Mouse (Mus musculus) forebrain, embryonic 10.5 days (tissue): ENCODE results near the gene Zbed4. TPM values are rescaled to one million over a fixed set of nuclear protein-coding genes. Genes with fewer than 3 reads are reported as not detected.
"Not testable (repeated sequence)": the region's sequence is repeated elsewhere in the genome, so short reads cannot be mapped to it uniquely, and the experiment has no call there.

ENCODE experiments used
- DNase-seq: peaks from one replicate; pipeline ENCODE4 v3.0.0-alpha.2; 2017; ENCODE audit warnings: low spot score; ENCODE audit errors: extremely low spot score
- H3K27ac ChIP-seq: fragments of 300-500 bp; sonication (generic); 2 replicates; pipeline ENCODE4 v1.5.1; 2016; ENCODE audit warnings: mild to moderate bottlenecking
- H3K27me3 ChIP-seq: fragments of 300-500 bp; sonication (generic); 2 replicates; pipeline ENCODE4 v1.6.1; 2016; ENCODE audit warnings: mild to moderate bottlenecking; ENCODE audit not compliant: poor library complexity, severe bottlenecking
- H3K36me3 ChIP-seq: fragments of 300-500 bp; sonication (generic); replicated peaks from 2 replicates; pipeline ENCODE4 v1.6.1; 2016; ENCODE audit warnings: mild to moderate bottlenecking, moderate library complexity
- H3K4me1 ChIP-seq: fragments of 300-500 bp; sonication (generic); 2 replicates; pipeline ENCODE4 v1.6.1; 2016
- H3K4me3 ChIP-seq: fragments of 300-500 bp; sonication (generic); 2 replicates; pipeline ENCODE4 v1.5.1; 2016; ENCODE audit warnings: mild to moderate bottlenecking, moderate library complexity
- H3K9me3 ChIP-seq: fragments of 300-500 bp; sonication (generic); 2 replicates; pipeline ENCODE4 v1.6.1; 2016; ENCODE audit warnings: mild to moderate bottlenecking, moderate library complexity
- WGBS: fragments of 180-500 bp; shearing (Covaris S2); methylation state at CpG from one replicate; pipeline ENCODE4 v1.1.7; 2016; 5-methylcytosine and 5-hydroxymethylcytosine counted together
- polyA plus RNA-seq: library from polyadenylated mRNA; unstranded; fragments of >200 nt; fragmentation: Nextera tagmentation; extraction: Ambion mirVana; gene quantifications from 2 replicates; pipeline ENCODE4 v1.2.1, GENCODE M21; 2016

Zbed4 gene
- polyA plus RNA-seq: 39.6 and 40.3 TPM in 2 replicates

DNA sequence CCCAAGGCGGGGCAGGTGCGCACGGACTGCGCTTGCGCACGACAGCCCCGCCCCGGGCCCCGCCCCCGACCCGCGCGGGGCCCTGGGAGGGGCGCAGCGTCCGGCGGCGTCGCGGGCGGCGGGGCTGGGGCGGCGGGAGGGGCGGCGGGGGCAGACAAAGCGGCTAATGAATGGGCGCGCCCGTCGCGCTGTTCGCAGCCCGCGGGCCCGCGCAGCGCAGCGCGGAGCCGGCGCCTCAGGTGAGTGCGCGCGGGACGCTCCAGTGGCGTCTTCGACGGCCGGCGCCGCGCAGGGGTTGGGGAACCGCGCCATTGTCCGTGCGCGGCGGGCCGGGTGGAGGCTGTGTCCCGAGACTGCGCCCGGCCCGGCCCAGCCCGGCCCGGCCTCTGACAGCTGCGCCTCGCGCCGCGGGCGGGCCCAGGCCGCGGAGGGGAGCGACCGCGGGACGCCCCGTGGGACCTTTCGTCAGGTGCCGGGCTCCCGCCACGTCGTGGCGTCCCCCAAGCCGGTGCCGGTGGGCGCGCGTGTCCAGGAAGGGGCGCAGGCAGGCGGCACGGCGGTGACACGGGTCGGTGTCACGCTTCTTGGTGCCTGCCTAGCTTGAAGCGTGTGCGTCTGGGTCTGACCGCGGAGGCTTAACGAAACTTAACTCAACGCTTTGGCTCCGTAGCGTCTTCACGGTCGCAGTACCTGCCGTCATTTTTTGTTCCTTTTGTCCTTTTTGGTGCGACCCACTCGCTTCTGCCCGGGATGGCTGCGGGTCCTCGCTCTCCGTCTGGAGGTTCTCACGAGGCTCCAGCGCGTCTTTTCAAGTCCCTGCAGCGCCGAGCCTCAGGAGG is at the start of gene Zbed4:
TSS of gene Zbed4 (plus strand) at position 97 of the 839 bp plus-strand sequence.
- H3K4me3 ChIP-seq: peak within 1 kb of the TSS; percentile 90
- no peaks in the 10 kb centered on the region for H3K9me3 ChIP-seq
- DNase-seq: peak; percentile 69

DNA sequence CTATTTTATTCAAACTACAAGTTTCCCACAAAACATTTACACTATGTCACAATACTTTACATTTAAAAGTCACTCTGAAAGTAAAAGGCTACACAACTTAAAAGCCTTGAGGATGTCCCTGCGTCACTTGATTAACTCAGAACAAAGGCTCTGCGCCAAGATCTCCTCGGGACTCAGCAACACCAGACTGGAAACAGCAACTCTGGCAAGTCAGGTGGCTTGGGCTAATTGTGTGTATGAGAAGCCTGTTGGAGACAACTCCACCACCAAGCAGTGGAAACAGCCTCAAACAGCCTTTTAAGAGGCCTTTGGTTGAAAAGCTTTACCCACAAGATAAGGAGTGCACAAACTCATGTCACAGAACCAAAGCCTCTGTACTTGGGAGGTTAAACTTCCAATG is 49.0 kb upstream of the Zbed4 start:
- H3K4me1 ChIP-seq: no peaks in the 10 kb centered on the region
- DNase-seq: no peak
- H3K27me3 ChIP-seq: no peaks in the 10 kb centered on the region
- WGBS: 75% methylated on average over 3 of the region's 3 CpGs
- H3K9me3 ChIP-seq: no peaks in the 10 kb centered on the region
- no peak overlapping the region for H3K27ac ChIP-seq
- H3K4me3 ChIP-seq: no peak overlapping the region
- peaks cover 100% of the 10 kb centered on the region for H3K36me3 ChIP-seq

More for the DNA sequence above, at the start of gene Zbed4:
- H3K27ac ChIP-seq: peak within 1 kb of the TSS; percentile 98
- H3K27me3 ChIP-seq: no peaks in the 10 kb centered on the region
- WGBS: under 1% methylated on average over 118 of the region's 119 CpGs
- H3K36me3 ChIP-seq: peaks cover 23% of the 10 kb centered on the region
- H3K4me1 ChIP-seq: peaks cover 25% of the 10 kb centered on the region

DNA sequence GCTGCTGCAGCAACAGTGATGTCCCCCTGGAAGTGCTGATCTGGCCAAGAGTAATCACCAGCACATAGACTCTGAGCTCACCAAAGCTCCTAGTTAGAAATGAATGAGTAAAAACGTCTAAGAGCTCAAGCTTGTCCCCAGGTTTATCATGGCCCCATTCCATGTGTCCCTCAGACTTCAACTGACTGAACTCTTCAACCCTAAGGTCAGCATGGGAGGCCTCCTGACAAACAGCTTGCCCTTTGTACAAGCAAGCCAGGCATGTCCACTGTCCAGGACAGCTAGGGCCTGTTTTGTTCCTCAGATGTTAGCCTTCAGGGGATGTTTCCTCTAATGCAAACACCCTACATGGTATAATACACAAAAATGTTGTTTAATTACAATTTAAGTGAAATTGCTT is 47.2 kb upstream of the Zbed4 start:
- H3K4me1 ChIP-seq: peaks cover 5% of the 10 kb centered on the region
- H3K4me3 ChIP-seq: no peak overlapping the region
- no peak for DNase-seq
- H3K9me3 ChIP-seq: no peaks in the 10 kb centered on the region
- H3K27ac ChIP-seq: no peak overlapping the region
- WGBS: 56% methylated on average over 1 of the region's 1 CpGs
- no peaks in the 10 kb centered on the region for H3K27me3 ChIP-seq
- H3K36me3 ChIP-seq: peaks cover 100% of the 10 kb centered on the region

DNA sequence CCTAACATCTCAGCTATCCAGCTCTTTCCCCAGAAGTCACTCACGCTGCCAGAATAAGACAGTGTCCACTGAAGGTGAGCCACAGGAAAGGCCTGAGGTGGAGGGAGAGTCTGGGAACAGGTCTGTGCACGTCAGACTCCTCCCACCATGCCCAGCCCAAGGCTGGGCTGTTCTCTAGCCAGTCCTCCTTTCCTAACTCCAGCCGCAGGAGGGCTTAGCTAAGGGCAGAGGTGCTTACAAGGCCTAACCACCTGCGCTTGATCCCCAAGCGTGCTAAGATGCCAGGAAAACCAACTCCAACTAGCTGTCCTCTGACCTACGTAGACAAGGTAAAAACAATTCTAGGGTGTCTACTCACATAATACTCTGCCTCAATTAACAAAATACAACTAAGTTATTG is 45.1 kb upstream of the Zbed4 start:
- Histone ChIP-seq H3K4me1 (peaks cover 9% of the 10 kb centered on the region), H3K4me3 (no peak overlapping the region), H3K27me3 (no peaks in the 10 kb centered on the region), H3K27ac (no peak overlapping the region), H3K36me3 (peaks cover 100% of the 10 kb centered on the region), H3K9me3 (no peaks in the 10 kb centered on the region)
- DNase-seq: no peak
- WGBS: 91% methylated on average over 6 of the region's 6 CpGs

DNA sequence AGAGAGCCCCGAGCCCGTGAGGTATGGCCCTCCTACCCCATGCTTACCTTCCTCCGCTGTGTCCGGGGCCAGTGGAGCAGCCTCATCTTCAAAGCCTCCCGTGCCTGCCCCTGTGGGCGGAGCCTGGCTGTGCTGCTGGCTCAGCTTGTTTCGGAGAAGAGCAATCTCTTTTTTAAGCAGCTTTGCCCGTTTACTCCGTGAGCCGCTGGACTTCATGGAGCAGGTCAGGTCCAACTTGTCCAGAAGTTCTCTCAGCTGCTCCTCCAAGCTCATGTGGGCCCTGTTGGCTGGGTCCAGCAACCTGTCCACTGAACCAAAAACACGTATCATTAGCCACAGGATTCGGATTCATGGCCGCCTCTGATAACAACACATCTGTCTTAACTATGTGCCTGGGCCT is 44.5 kb upstream of the Zbed4 start:
- not testable (repeated sequence) for H3K4me3 ChIP-seq, DNase-seq, H3K4me1 ChIP-seq, H3K9me3 ChIP-seq, H3K27ac ChIP-seq, H3K27me3 ChIP-seq
- H3K36me3 ChIP-seq: peaks cover 100% of the 10 kb centered on the region
- WGBS: 79% methylated on average over 13 of the region's 13 CpGs

DNA sequence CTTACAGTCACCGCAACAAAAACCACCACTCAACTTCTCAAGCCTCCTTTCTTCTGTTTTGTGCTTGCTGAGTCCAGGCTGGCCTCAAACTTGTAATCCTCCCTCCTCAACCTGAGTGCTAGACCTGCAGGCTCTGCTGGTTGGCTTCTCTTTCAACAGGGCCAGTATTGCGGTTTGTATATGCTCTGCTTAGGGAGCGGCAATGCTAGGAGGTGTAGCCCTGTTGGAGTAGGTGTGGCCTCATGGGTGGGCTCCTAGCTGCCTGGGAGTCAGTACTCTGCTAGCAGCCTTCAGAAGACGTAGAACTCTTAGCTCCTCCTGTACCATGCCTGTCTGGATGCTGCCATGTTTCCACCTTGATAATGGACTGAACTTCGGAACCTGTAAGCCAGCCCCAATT is 43.3 kb upstream of the Zbed4 start:
- Histone ChIP-seq H3K4me1 (peaks cover 9% of the 10 kb centered on the region), H3K27me3 (no peaks in the 10 kb centered on the region), H3K36me3 (peaks cover 100% of the 10 kb centered on the region), H3K4me3 (no peak overlapping the region), H3K9me3 (no peaks in the 10 kb centered on the region), H3K27ac (no peak overlapping the region)
- DNase-seq: no peak
- 97% methylated on average over 5 of the region's 5 CpGs for WGBS

DNA sequence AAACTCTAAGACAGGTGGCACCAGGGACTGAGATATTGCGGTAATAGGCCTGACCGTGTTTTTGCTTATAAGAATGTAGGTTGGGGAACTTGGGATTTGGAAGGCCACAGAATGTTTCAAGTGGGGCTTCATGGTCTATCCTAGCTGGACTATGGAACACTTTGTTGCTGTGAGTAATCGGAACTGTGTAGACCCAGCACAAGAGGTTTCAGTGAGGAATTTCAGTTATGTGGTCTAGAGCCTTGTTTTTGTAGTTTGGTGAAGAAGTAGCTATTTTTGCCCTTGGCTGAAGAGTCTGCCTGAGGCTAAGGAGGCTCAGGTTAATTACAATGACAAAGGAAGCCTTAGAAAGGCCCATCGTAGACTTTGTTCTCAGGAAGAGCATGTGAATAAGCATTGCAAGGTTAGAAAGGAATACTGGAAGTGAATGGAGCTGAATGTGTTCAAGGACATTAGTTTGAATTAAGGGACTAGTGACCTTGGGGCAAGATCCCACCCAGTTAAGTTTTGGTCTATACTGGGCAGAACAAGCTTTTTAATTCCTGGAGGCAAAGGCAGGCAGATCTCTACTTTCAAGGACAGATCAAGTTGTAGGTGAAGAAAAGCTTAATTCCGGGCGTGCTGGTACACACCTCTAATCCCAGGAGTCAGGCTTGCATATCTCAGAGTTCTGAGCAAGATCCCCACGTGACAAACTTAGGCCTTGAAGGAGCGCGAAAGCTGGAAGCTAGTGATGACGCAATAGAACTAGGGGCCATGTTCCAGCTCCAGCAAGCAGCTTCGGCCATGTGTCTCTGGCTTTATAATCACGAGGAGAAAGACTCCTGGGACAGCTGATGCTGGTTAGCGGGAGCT is 42.6 kb upstream of the Zbed4 start:
- Histone ChIP-seq H3K36me3 (peaks cover 100% of the 10 kb centered on the region), H3K27me3 (no peaks in the 10 kb centered on the region), H3K9me3 (no peaks in the 10 kb centered on the region), H3K4me1 (peaks cover 9% of the 10 kb centered on the region), H3K27ac (no peak overlapping the region), H3K4me3 (no peak overlapping the region)
- WGBS: 87% methylated on average over 13 of the region's 13 CpGs
- DNase-seq: no peak

DNA sequence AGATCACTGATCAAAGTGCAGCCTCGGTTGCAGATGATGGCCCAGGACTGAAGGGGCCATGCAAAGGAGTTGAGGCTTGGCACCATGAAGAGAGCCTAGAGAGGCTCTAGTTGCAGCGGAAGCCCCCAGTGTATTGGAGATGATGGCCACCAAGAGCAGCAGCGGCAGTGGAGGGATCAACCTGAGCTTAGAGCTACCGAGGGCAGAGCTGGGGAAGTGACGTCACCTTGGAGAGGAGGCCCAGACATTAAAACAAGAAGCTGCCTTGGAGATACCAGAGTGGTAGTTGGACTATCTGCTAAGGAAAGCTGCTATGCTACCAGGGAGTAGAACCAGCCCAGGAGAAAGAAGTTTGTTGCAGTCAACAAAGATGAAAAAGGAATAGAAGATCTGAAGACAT is 41.6 kb upstream of the Zbed4 start:
- Histone ChIP-seq H3K4me3 (no peak overlapping the region), H3K36me3 (peaks cover 100% of the 10 kb centered on the region)

DNA sequence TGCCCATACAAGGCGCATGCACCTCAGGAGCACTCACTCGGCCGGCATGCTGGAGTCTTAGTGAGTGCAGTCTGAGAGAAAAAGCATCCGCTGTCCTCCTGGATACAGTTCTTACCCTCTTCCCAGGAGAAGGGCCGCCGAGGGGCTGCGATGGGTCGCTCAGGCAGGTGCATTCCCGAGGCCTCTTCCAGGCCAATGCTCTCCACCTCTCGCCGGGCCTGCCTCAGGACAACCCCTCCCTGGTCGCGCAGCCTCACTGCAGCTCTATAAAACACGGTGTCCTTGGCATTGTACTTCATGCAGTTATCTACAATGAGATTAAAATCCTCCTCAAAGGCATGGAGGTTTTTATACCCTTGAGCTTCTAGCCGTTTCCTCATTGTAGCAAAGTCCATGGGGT is 39.0 kb upstream of the Zbed4 start:
- Histone ChIP-seq H3K4me3 (no peak overlapping the region), H3K36me3 (peaks cover 100% of the 10 kb centered on the region), H3K9me3 (no peaks in the 10 kb centered on the region), H3K27ac (no peak overlapping the region), H3K4me1 (peaks cover 13% of the 10 kb centered on the region), H3K27me3 (no peaks in the 10 kb centered on the region)
- 93% methylated on average over 15 of the region's 15 CpGs for WGBS
- no peak for DNase-seq

More for the DNA sequence above, 41.6 kb upstream of the Zbed4 start:
- Histone ChIP-seq H3K9me3 (no peaks in the 10 kb centered on the region), H3K27me3 (no peaks in the 10 kb centered on the region), H3K4me1 (peaks cover 9% of the 10 kb centered on the region), H3K27ac (no peak overlapping the region)
- WGBS: 90% methylated on average over 5 of the region's 5 CpGs
- no peak for DNase-seq

DNA sequence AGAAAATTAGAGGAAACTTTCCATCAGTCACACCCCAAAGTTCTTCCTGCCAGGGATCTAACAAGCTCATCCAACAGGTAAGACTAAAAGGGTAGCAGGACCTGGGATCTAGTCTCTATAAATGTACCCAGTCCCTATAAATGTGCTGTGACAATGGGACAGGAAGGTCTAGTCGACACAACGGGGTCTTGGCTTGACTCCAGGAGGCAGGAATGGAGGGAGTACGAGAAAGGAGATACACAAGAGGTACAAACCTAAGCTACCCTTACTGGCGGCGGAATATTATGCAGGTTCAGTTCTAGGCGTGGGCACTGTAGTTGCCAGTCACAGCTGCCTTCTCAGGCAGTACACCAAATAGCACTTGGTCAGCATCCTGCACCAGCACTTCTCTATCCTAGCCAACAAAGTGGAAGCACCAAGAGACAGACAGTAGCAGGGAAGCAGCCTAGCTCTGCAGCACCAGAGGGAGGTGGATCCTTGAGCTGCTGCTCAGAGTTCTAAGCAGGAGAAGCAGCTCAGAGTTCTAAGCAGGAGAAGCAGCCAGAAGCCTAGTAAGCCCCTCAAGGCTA is 37.4 kb upstream of the Zbed4 start:
- H3K27ac ChIP-seq: no peak overlapping the region
- WGBS: 92% methylated on average over 6 of the region's 6 CpGs
- H3K4me3 ChIP-seq: no peak overlapping the region
- no peaks in the 10 kb centered on the region for H3K9me3 ChIP-seq
- H3K4me1 ChIP-seq: peaks cover 14% of the 10 kb centered on the region
- H3K36me3 ChIP-seq: peaks cover 100% of the 10 kb centered on the region
- DNase-seq: no peak
- no peaks in the 10 kb centered on the region for H3K27me3 ChIP-seq

DNA sequence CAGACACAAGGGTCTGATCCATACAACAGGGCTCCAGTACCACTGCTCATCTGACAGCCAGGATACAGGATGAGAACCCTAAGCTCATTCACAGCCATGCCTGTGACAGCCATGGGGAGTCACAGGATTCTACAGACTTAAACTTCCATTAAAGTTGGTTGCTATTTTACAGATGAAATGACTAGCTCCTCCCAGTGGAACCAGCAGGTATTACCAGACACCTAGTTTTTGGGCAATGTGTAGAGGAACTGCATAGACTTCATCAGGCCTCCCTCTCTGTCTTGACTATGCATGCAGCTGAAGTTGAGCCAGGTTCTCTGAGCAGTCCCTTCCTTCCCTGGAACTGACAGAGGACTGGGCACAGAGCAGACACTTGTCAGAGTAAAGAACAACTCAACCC is 35.1 kb upstream of the Zbed4 start:
- Histone ChIP-seq H3K9me3 (no peaks in the 10 kb centered on the region), H3K27me3 (no peaks in the 10 kb centered on the region), H3K4me1 (peaks cover 8% of the 10 kb centered on the region), H3K4me3 (no peak overlapping the region), H3K27ac (no peak overlapping the region), H3K36me3 (peaks cover 100% of the 10 kb centered on the region)
- DNase-seq: no peak

DNA sequence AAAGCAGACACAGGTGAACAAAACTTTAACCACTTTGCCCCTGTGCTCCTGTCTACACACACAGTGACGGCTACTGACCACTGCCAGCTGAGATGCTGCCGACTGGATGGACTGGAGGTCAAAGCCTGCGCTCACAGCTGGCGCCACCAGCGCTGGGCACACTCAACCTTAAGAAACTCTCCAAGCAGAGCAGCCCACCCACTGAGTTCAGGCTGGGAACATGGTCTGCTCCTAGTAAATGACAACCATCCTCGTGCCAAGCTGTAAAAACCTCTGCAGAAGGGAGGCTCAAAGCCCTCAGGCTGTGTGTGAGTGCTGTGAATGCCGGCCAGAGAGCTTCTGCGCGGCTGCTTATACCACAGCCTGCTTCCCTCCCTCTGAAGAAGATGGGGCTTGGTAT is 34.2 kb upstream of the Zbed4 start:
- H3K36me3 ChIP-seq: peaks cover 100% of the 10 kb centered on the region
- DNase-seq: no peak
- H3K27me3 ChIP-seq: no peaks in the 10 kb centered on the region
- no peak overlapping the region for H3K4me3 ChIP-seq
- H3K27ac ChIP-seq: no peak overlapping the region
- H3K4me1 ChIP-seq: peaks cover 8% of the 10 kb centered on the region
- 73% methylated on average over 9 of the region's 9 CpGs for WGBS
- H3K9me3 ChIP-seq: no peaks in the 10 kb centered on the region

DNA sequence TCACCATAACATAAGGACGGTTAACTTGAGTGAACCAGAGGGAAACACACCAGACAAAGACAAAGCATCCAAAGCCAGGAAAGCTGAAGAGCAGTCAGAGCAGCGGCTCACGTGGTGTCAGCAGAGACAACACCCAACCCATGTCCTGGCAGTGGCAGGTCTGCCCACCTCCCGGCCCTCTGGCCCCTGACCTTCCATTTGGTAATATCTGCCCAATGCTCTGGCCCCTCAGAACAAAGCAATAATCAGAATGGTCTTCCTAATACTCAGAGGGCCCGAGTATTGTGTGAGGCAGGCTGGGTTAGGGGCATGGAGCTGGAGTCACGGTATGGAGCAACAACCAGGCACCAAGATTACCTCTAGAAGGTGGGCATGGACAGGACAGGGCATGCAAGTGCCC is 28.3 kb upstream of the Zbed4 start:
- Histone ChIP-seq H3K27me3 (no peaks in the 10 kb centered on the region), H3K4me1 (no peaks in the 10 kb centered on the region), H3K4me3 (no peak overlapping the region), H3K36me3 (peaks cover 93% of the 10 kb centered on the region), H3K27ac (no peak overlapping the region), H3K9me3 (no peaks in the 10 kb centered on the region)
- WGBS: 96% methylated on average over 6 of the region's 6 CpGs
- no peak for DNase-seq
